Mouse (Mus musculus): Measurements from ENCODE around the gene Large2.
A peak's percentile ranks its signal among the peaks of the same experiment; 100 is the strongest.

The Large2 gene

GRCm38 (mm10) chr2:92390206-92390930 is 15.7 kb upstream of the Large2 start:
- no peak for DNase-seq (ENCODE audit: low read depth)

GRCm38 (mm10) chr2:92389645-92390044 is 15.0 kb upstream of the Large2 start:
- DNase-seq (ENCODE audit: low read depth) = no peak

GRCm38 (mm10) chr2:92388891-92389641 is 14.4 kb upstream of the Large2 start:
- peak; percentile 78 for DNase-seq (ENCODE audit: low read depth)

- no peak for DNase-seq (ENCODE audit: low read depth)
Measured at GRCm38 (mm10) chr2:92388081-92388517, 13.4 kb upstream of the Large2 start.

- no peak for DNase-seq (ENCODE audit: low read depth)
Measured at GRCm38 (mm10) chr2:92387646-92388045, 13.0 kb upstream of the Large2 start.

- DNase-seq (ENCODE audit: low read depth) = no peak
Measured at GRCm38 (mm10) chr2:92386821-92387570, 12.3 kb upstream of the Large2 start.

GRCm38 (mm10) chr2:92385113-92386051 is 10.7 kb upstream of the Large2 start:
- DNase-seq (ENCODE audit: low read depth) = no peak

GRCm38 (mm10) chr2:92384101-92384500 is 9.4 kb upstream of the Large2 start:
- no peak for DNase-seq (ENCODE audit: low read depth)

- DNase-seq (ENCODE audit: low read depth) = no peak
Measured at GRCm38 (mm10) chr2:92382759-92383158, 8.1 kb upstream of the Large2 start.

- DNase-seq (ENCODE audit: low read depth) = no peak
Measured at GRCm38 (mm10) chr2:92381901-92382588, 7.4 kb upstream of the Large2 start, which contains the start of gene 1700029I15Rik. Gene 1700029I15Rik (plus strand): TSS chr2:92382538.

GRCm38 (mm10) chr2:92381161-92381560 is 6.5 kb upstream of the Large2 start:
- no peak for DNase-seq (ENCODE audit: low read depth)

- DNase-seq (ENCODE audit: low read depth) = peak; percentile 44
Measured at GRCm38 (mm10) chr2:92380495-92381050, 5.9 kb upstream of the Large2 start.

- peak; percentile 89 for DNase-seq (ENCODE audit: low read depth)
Measured at GRCm38 (mm10) chr2:92379783-92380494, 5.3 kb upstream of the Large2 start.

- DNase-seq (ENCODE audit: low read depth) = no peak
Measured at GRCm38 (mm10) chr2:92377320-92377719, 2.7 kb upstream of the Large2 start.

- peak; percentile 52 for DNase-seq (ENCODE audit: low read depth)
Measured at GRCm38 (mm10) chr2:92376300-92376699, 1.6 kb upstream of the Large2 start.

- DNase-seq (ENCODE audit: low read depth) = no peak
Measured at GRCm38 (mm10) chr2:92375788-92376187, 1.1 kb upstream of the Large2 start.

GRCm38 (mm10) chr2:92375099-92375623 is 492 bp upstream of the Large2 start:
- DNase-seq (ENCODE audit: low read depth) = peak; percentile 97

GRCm38 (mm10) chr2:92373437-92373813 is 1.2 kb downstream of the Large2 start:
- no peak for DNase-seq (ENCODE audit: low read depth)

- no peak for DNase-seq (ENCODE audit: low read depth)
Measured at GRCm38 (mm10) chr2:92372767-92373436, 1.8 kb downstream of the Large2 start.
